Mouse (Mus musculus): ENCODE data around the gene Gm13271. TPM values are rescaled to one million over a fixed set of nuclear protein-coding genes. Genes with fewer than 3 reads are reported as not detected.
A peak's percentile ranks its signal among the peaks of the same experiment; 100 is the strongest.
"Not testable (repeated sequence)": the region's sequence is repeated elsewhere in the genome, so short reads cannot be mapped to it uniquely, and the experiment has no call there.

Gm13271 gene
- not detected in 2 replicates for polyA plus RNA-seq (2014; fragmentation: Nextera tagmentation; extraction: Ambion mirVana)

- not testable (repeated sequence) for H3K4me2 ChIP-seq (ENCODE audit: low read depth, low read length); H3K9ac ChIP-seq (ENCODE audit: low read depth, low read length); H3K4me1 ChIP-seq (ENCODE audit: control insufficient read depth, insufficient read depth, low read length); H3K27ac ChIP-seq (replicated peaks; ENCODE audit: low read depth, low read length); DNase-seq (ENCODE audit: low spot score); ATAC-seq (ENCODE audit: low read depth); H3K9me3 ChIP-seq (ENCODE audit: control insufficient read depth, low read length); H3K27me3 ChIP-seq (replicated peaks; ENCODE audit: control insufficient read depth, insufficient read depth, low read length); H3K4me3 ChIP-seq (ENCODE audit: low read depth, low read length); H3K36me3 ChIP-seq (ENCODE audit: control insufficient read depth, insufficient read depth, low read length)
- 75% methylated on average over 12 of the region's 15 CpGs for WGBS
These were observed at the start of gene Gm13271 for GRCm38 (mm10) chr4:88754818-88755340. Gm13271 (plus strand) TSS chr4:88754868.

- Histone ChIP-seq H3K27me3 (replicated peaks; ENCODE audit: control insufficient read depth, insufficient read depth, low read length) (no peaks in the 10 kb centered on the region), H3K36me3 (ENCODE audit: control insufficient read depth, insufficient read depth, low read length) (no peaks in the 10 kb centered on the region), H3K27ac (replicated peaks; ENCODE audit: low read depth, low read length) (no peak overlapping the region), H3K9ac (ENCODE audit: low read depth, low read length) (no peak overlapping the region), H3K4me2 (ENCODE audit: low read depth, low read length) (no peak overlapping the region), H3K9me3 (ENCODE audit: control insufficient read depth, low read length) (no peaks in the 10 kb centered on the region), H3K4me1 (ENCODE audit: control insufficient read depth, insufficient read depth, low read length) (no peaks in the 10 kb centered on the region), H3K4me3 (ENCODE audit: low read depth, low read length) (no peak overlapping the region)
- ATAC-seq (ENCODE audit: low read depth): no peak
- no peak for DNase-seq (ENCODE audit: low spot score)
- WGBS: 36% methylated on average over 3 of the region's 3 CpGs
These were observed 48.7 kb upstream of the Gm13271 start for GRCm38 (mm10) chr4:88705924-88706323.

- Histone ChIP-seq H3K36me3 (ENCODE audit: control insufficient read depth, insufficient read depth, low read length) (no peaks in the 10 kb centered on the region), H3K4me1 (ENCODE audit: control insufficient read depth, insufficient read depth, low read length) (no peaks in the 10 kb centered on the region), H3K9ac (ENCODE audit: low read depth, low read length) (no peak overlapping the region), H3K4me3 (ENCODE audit: low read depth, low read length) (no peak overlapping the region), H3K27me3 (replicated peaks; ENCODE audit: control insufficient read depth, insufficient read depth, low read length) (no peaks in the 10 kb centered on the region), H3K27ac (replicated peaks; ENCODE audit: low read depth, low read length) (no peak overlapping the region), H3K9me3 (ENCODE audit: control insufficient read depth, low read length) (no peaks in the 10 kb centered on the region), H3K4me2 (ENCODE audit: low read depth, low read length) (no peak overlapping the region)
- DNase-seq (ENCODE audit: low spot score) (no peak), ATAC-seq (ENCODE audit: low read depth) (no peak)
- 90% methylated on average over 1 of the region's 1 CpGs for WGBS
These were observed 47.4 kb upstream of the Gm13271 start for GRCm38 (mm10) chr4:88707128-88707826.

- 78% methylated on average over 1 of the region's 1 CpGs for WGBS
These were observed 40.4 kb upstream of the Gm13271 start for GRCm38 (mm10) chr4:88714281-88714680.

GRCm38 (mm10) chr4:88715059-88715458, 39.6 kb upstream of the Gm13271 start:
- ATAC-seq (ENCODE audit: low read depth): no peak
- DNase-seq (ENCODE audit: low spot score): no peak
- no peak overlapping the region for H3K9ac ChIP-seq (ENCODE audit: low read depth, low read length)
- peaks cover 47% of the 10 kb centered on the region for H3K36me3 ChIP-seq (ENCODE audit: control insufficient read depth, insufficient read depth, low read length)
- H3K9me3 ChIP-seq (ENCODE audit: control insufficient read depth, low read length): no peaks in the 10 kb centered on the region
- H3K4me3 ChIP-seq (ENCODE audit: low read depth, low read length): no peak overlapping the region
- H3K4me2 ChIP-seq (ENCODE audit: low read depth, low read length): no peak overlapping the region
- no peak overlapping the region for H3K27ac ChIP-seq (replicated peaks; ENCODE audit: low read depth, low read length)
- no peaks in the 10 kb centered on the region for H3K27me3 ChIP-seq (replicated peaks; ENCODE audit: control insufficient read depth, insufficient read depth, low read length)
- peaks cover 13% of the 10 kb centered on the region for H3K4me1 ChIP-seq (ENCODE audit: control insufficient read depth, insufficient read depth, low read length)

More at GRCm38 (mm10) chr4:88714281-88714680, 40.4 kb upstream of the Gm13271 start:
- DNase-seq (ENCODE audit: low spot score) (no peak), ATAC-seq (ENCODE audit: low read depth) (no peak)
- Histone ChIP-seq H3K4me1 (ENCODE audit: control insufficient read depth, insufficient read depth, low read length) (peaks cover 11% of the 10 kb centered on the region), H3K4me2 (ENCODE audit: low read depth, low read length) (no peak overlapping the region), H3K9ac (ENCODE audit: low read depth, low read length) (no peak overlapping the region), H3K9me3 (ENCODE audit: control insufficient read depth, low read length) (no peaks in the 10 kb centered on the region), H3K4me3 (ENCODE audit: low read depth, low read length) (no peak overlapping the region), H3K27ac (replicated peaks; ENCODE audit: low read depth, low read length) (no peak overlapping the region), H3K36me3 (ENCODE audit: control insufficient read depth, insufficient read depth, low read length) (peaks cover 45% of the 10 kb centered on the region), H3K27me3 (replicated peaks; ENCODE audit: control insufficient read depth, insufficient read depth, low read length) (no peaks in the 10 kb centered on the region)

GRCm38 (mm10) chr4:88718715-88719114, 36.0 kb upstream of the Gm13271 start:
- ATAC-seq (ENCODE audit: low read depth) (no peak), DNase-seq (ENCODE audit: low spot score) (no peak)
- Histone ChIP-seq H3K9ac (ENCODE audit: low read depth, low read length) (peak overlapping the region; percentile 52), H3K4me2 (ENCODE audit: low read depth, low read length) (peak overlapping the region; percentile 76), H3K9me3 (ENCODE audit: control insufficient read depth, low read length) (no peaks in the 10 kb centered on the region), H3K27ac (replicated peaks; ENCODE audit: low read depth, low read length) (no peak overlapping the region), H3K27me3 (replicated peaks; ENCODE audit: control insufficient read depth, insufficient read depth, low read length) (no peaks in the 10 kb centered on the region), H3K4me3 (ENCODE audit: low read depth, low read length) (peak overlapping the region; percentile 38), H3K36me3 (ENCODE audit: control insufficient read depth, insufficient read depth, low read length) (peaks cover 47% of the 10 kb centered on the region), H3K4me1 (ENCODE audit: control insufficient read depth, insufficient read depth, low read length) (peaks cover 25% of the 10 kb centered on the region)
- WGBS: 36% methylated on average over 1 of the region's 1 CpGs

- Histone ChIP-seq H3K4me1 (ENCODE audit: control insufficient read depth, insufficient read depth, low read length) (peaks cover 25% of the 10 kb centered on the region), H3K4me2 (ENCODE audit: low read depth, low read length) (peak within 1 kb of the TSS; percentile 76)
- under 1% methylated on average over 44 of the region's 82 CpGs for WGBS
These were observed 32.6 kb upstream of the Gm13271 start, which contains the start of the genes Gm26566 and Klhl9 for GRCm38 (mm10) chr4:88721791-88722721. Gm26566 (plus strand) TSS chr4:88721805. Klhl9 (minus strand) TSS chr4:88722465.

GRCm38 (mm10) chr4:88723497-88724090, 31.1 kb upstream of the Gm13271 start:
- H3K4me3 ChIP-seq (ENCODE audit: low read depth, low read length): no peak overlapping the region
- no peaks in the 10 kb centered on the region for H3K9me3 ChIP-seq (ENCODE audit: control insufficient read depth, low read length)
- peaks cover 17% of the 10 kb centered on the region for H3K4me1 ChIP-seq (ENCODE audit: control insufficient read depth, insufficient read depth, low read length)
- ATAC-seq (ENCODE audit: low read depth): no peak; the same call in 1 of the 2 replicates
- 56% methylated on average over 8 of the region's 8 CpGs for WGBS
- H3K4me2 ChIP-seq (ENCODE audit: low read depth, low read length): 0 out of 2 replicates have a peak overlapping the region, but pooled peaks have one; percentile 12
- DNase-seq (ENCODE audit: low spot score): peak; percentile 38
- peaks cover 15% of the 10 kb centered on the region for H3K36me3 ChIP-seq (ENCODE audit: control insufficient read depth, insufficient read depth, low read length)
- no peaks in the 10 kb centered on the region for H3K27me3 ChIP-seq (replicated peaks; ENCODE audit: control insufficient read depth, insufficient read depth, low read length)
- H3K9ac ChIP-seq (ENCODE audit: low read depth, low read length): no peak overlapping the region
- H3K27ac ChIP-seq (replicated peaks; ENCODE audit: low read depth, low read length): peak overlapping the region; percentile 70

More at GRCm38 (mm10) chr4:88721791-88722721, 32.6 kb upstream of the Gm13271 start, which contains the start of the genes Gm26566 and Klhl9:
- Histone ChIP-seq H3K4me3 (ENCODE audit: low read depth, low read length) (peak within 1 kb of the TSS; percentile 96), H3K9me3 (ENCODE audit: control insufficient read depth, low read length) (no peaks in the 10 kb centered on the region), H3K9ac (ENCODE audit: low read depth, low read length) (peak within 1 kb of the TSS; percentile 100), H3K27ac (replicated peaks; ENCODE audit: low read depth, low read length) (peak within 1 kb of the TSS; percentile 98), H3K27me3 (replicated peaks; ENCODE audit: control insufficient read depth, insufficient read depth, low read length) (no peaks in the 10 kb centered on the region), H3K36me3 (ENCODE audit: control insufficient read depth, insufficient read depth, low read length) (peaks cover 25% of the 10 kb centered on the region)
- DNase-seq (ENCODE audit: low spot score): peak; percentile 99
- peak; percentile 94 for ATAC-seq (ENCODE audit: low read depth)
